Mouse (Mus musculus): ENCODE measurements around the gene Med29.
A peak's percentile ranks its signal among the peaks of the same experiment; 100 is the strongest.
"Not testable (repeated sequence)": the region's sequence is repeated elsewhere in the genome, so short reads cannot be mapped to it uniquely, and the experiment has no call there.

Gene Med29

GRCm38 (mm10) chr7:28398000-28398399 is 5.5 kb upstream of the Med29 start:
- DNase-seq (ENCODE audit: low read depth, low spot score) = peak; percentile 70

GRCm38 (mm10) chr7:28395425-28395824 is 2.9 kb upstream of the Med29 start:
- no peak for DNase-seq (ENCODE audit: low read depth, low spot score)

- DNase-seq (ENCODE audit: low read depth, low spot score) = no peak
Measured at GRCm38 (mm10) chr7:28393272-28393951, 904 bp upstream of the Med29 start.

- DNase-seq (ENCODE audit: low read depth, low spot score) = no peak
Measured at GRCm38 (mm10) chr7:28390331-28390730, 2.2 kb downstream of the Med29 start.

- not testable (repeated sequence) for DNase-seq (ENCODE audit: low read depth, low spot score)
Measured at GRCm38 (mm10) chr7:28387384-28387783, 5.1 kb downstream of the Med29 start.

GRCm38 (mm10) chr7:28386877-28387276 is 5.6 kb downstream of the Med29 start:
- not testable (repeated sequence) for DNase-seq (ENCODE audit: low read depth, low spot score)

GRCm38 (mm10) chr7:28386462-28386861 is 6.0 kb downstream of the Med29 start:
- peak; percentile 94 for DNase-seq (ENCODE audit: low read depth, low spot score)

GRCm38 (mm10) chr7:28386007-28386406 is 6.5 kb downstream of the Med29 start:
- no peak for DNase-seq (ENCODE audit: low read depth, low spot score)

GRCm38 (mm10) chr7:28385196-28385595 is 7.3 kb downstream of the Med29 start:
- DNase-seq (ENCODE audit: low read depth, low spot score) = no peak

GRCm38 (mm10) chr7:28384162-28384561 is 8.3 kb downstream of the Med29 start:
- no peak for DNase-seq (ENCODE audit: low read depth, low spot score)

- DNase-seq (ENCODE audit: low read depth, low spot score) = no peak
Measured at GRCm38 (mm10) chr7:28383606-28384005, 8.9 kb downstream of the Med29 start.

- no peak for DNase-seq (ENCODE audit: low read depth, low spot score)
Measured at GRCm38 (mm10) chr7:28382981-28383396, 9.5 kb downstream of the Med29 start.

- DNase-seq (ENCODE audit: low read depth, low spot score) = no peak
Measured at GRCm38 (mm10) chr7:28382347-28382951, 10.1 kb downstream of the Med29 start.

GRCm38 (mm10) chr7:28381938-28382337 is 10.6 kb downstream of the Med29 start:
- peak; percentile 69 for DNase-seq (ENCODE audit: low read depth, low spot score)

- peak; percentile 85 for DNase-seq (ENCODE audit: low read depth, low spot score)
Measured at GRCm38 (mm10) chr7:28381017-28381790, 11.3 kb downstream of the Med29 start.

GRCm38 (mm10) chr7:28380237-28381016 is 12.1 kb downstream of the Med29 start, which contains the start of gene Zfp36:
Gene Zfp36, minus strand, starts transcription at chr7:28380253.
- no peak for DNase-seq (ENCODE audit: low read depth, low spot score)

- DNase-seq (ENCODE audit: low read depth, low spot score) = peak; percentile 97
Measured at GRCm38 (mm10) chr7:28378769-28379651, 13.5 kb downstream of the Med29 start.

GRCm38 (mm10) chr7:28378066-28378690 is 14.3 kb downstream of the Med29 start:
- DNase-seq (ENCODE audit: low read depth, low spot score) = no peak

- no peak for DNase-seq (ENCODE audit: low read depth, low spot score)
Measured at GRCm38 (mm10) chr7:28377190-28378065, 15.1 kb downstream of the Med29 start.

All from ZHBTc4 (cell line).